Mouse (Mus musculus) midbrain, postnatal 0 days (tissue): ENCODE results near the gene Il12rb1. TPM values are rescaled to one million over a fixed set of nuclear protein-coding genes. Genes with fewer than 3 reads are reported as not detected.
A peak's percentile ranks its signal among the peaks of the same experiment; 100 is the strongest.

Experiments used
- ATAC-seq: fragments of 200-750 bp; cut with Nextera tagmentation; 2 replicates; pipeline ENCODE4 v1.8.0; 2017; ENCODE audit warnings: moderate number of reproducible peaks, mild to moderate bottlenecking, moderate TSS enrichment, moderate library complexity; ENCODE audit not compliant: low FRiP score
- DNase-seq: peaks from one replicate; pipeline ENCODE4 v3.0.0-alpha.2; 2015; ENCODE audit warnings: low spot score
- H3K27ac ChIP-seq: fragments of 300-500 bp; sonication (generic); 2 replicates; pipeline ENCODE4 v1.5.1; 2014; ENCODE audit warnings: low read depth, mild to moderate bottlenecking, low read length, mixed read lengths
- H3K27me3 ChIP-seq: fragments of 300-500 bp; sonication (generic); 2 replicates; pipeline ENCODE4 v1.6.1; 2014; ENCODE audit warnings: low read length, control low read depth, mixed read lengths; ENCODE audit not compliant: insufficient read depth
- H3K36me3 ChIP-seq: fragments of 300-500 bp; sonication (generic); 2 replicates; pipeline ENCODE4 v1.6.1; 2014; ENCODE audit warnings: low read length, control low read depth, mixed read lengths; ENCODE audit not compliant: insufficient read depth
- H3K4me1 ChIP-seq: fragments of 300-500 bp; sonication (generic); 2 replicates; pipeline ENCODE4 v1.6.1; 2014; ENCODE audit warnings: mild to moderate bottlenecking, control low read depth, antibody characterized with exemption, low read length, mixed read lengths; ENCODE audit not compliant: insufficient read depth
- H3K4me2 ChIP-seq: fragments of 300-500 bp; sonication (generic); 2 replicates; pipeline ENCODE4 v1.6.1; 2014; ENCODE audit warnings: low read depth, mild to moderate bottlenecking, low read length, mixed read lengths; ENCODE audit not compliant: poor library complexity, severe bottlenecking
- H3K4me3 ChIP-seq: fragments of 300-500 bp; sonication (generic); 2 replicates; pipeline ENCODE4 v1.5.1; 2014; ENCODE audit warnings: low read depth, mild to moderate bottlenecking, low read length, moderate library complexity
- H3K9ac ChIP-seq: fragments of 300-500 bp; sonication (generic); replicated peaks from 2 replicates; pipeline ENCODE4 v1.6.1; 2014; ENCODE audit warnings: mild to moderate bottlenecking, low read length, moderate library complexity, mixed read lengths; ENCODE audit not compliant: poor library complexity, severe bottlenecking
- H3K9me3 ChIP-seq: fragments of 300-500 bp; sonication (generic); 2 replicates; pipeline ENCODE4 v1.6.1; 2016; ENCODE audit warnings: low read length, control low read depth
- CTCF ChIP-seq: IDR thresholded peaks from 2 replicates; pipeline ENCODE4 v1.5.1; 2016; ENCODE audit warnings: antibody characterized with exemption, mild to moderate bottlenecking
- WGBS: fragments of 180-500 bp; shearing (Covaris S2); extraction: QIAGEN DNeasy Blood & Tissue Kit; methylation state at CpG from one replicate; pipeline ENCODE4 v1.1.7; 2014; 5-methylcytosine and 5-hydroxymethylcytosine counted together
- polyA plus RNA-seq: library from polyadenylated mRNA; unstranded; fragments of >200 nt; fragmentation: Nextera tagmentation; extraction: Ambion mirVana; gene quantifications from 2 replicates; pipeline ENCODE4 v1.2.1, GENCODE M21; 2015
- total RNA-seq: library from RNA; depleted of rRNA; stranded (reverse); fragments of >200 nt; gene quantifications from 2 replicates; pipeline ENCODE4 v1.2.3, GENCODE M21; 2014

The Il12rb1 gene
- total and polyA plus RNA-seq, 2 experiments from 2014 or later = not detected

- H3K27ac ChIP-seq = peak within 1 kb of the TSS; percentile 33; the same call in 1 of the 2 replicates
- ATAC-seq (no peak), DNase-seq (no peak)
- peaks cover 11% of the 10 kb centered on the region for H3K4me1 ChIP-seq
- H3K9ac ChIP-seq = peak within 1 kb of the TSS; percentile 51
- no peaks in the 10 kb centered on the region for H3K27me3 ChIP-seq
- no peaks in the 10 kb centered on the region for H3K9me3 ChIP-seq
- H3K36me3 ChIP-seq = peaks cover 3% of the 10 kb centered on the region; the same call in 1 of the 2 replicates
- peak; percentile 60 for TF ChIP-seq CTCF
- H3K4me3 ChIP-seq = peak within 1 kb of the TSS; percentile 51
- 1% methylated on average over 55 of the region's 55 CpGs for WGBS
- peak within 1 kb of the TSS; percentile 97 for H3K4me2 ChIP-seq
Measured at GRCm38 (mm10) chr8:70862824-70863641, 54.8 kb downstream of the Il12rb1 start, which contains the start of gene Kcnn1. Gene Kcnn1, minus strand, starts transcription at chr8:70863258.

- no peaks in the 10 kb centered on the region for H3K27me3 ChIP-seq
- no peak for TF ChIP-seq CTCF
- H3K9me3 ChIP-seq = no peaks in the 10 kb centered on the region
- H3K4me1 ChIP-seq = peaks cover 14% of the 10 kb centered on the region
- H3K4me3 ChIP-seq = peak overlapping the region; percentile 51
- peak overlapping the region; percentile 51 for H3K9ac ChIP-seq
- 1% methylated on average over 46 of the region's 46 CpGs for WGBS
- peak overlapping the region; percentile 33; the same call in 1 of the 2 replicates for H3K27ac ChIP-seq
- peaks cover 9% of the 10 kb centered on the region; the same call in 1 of the 2 replicates for H3K36me3 ChIP-seq
- H3K4me2 ChIP-seq = peak overlapping the region; percentile 97
- no peak for ATAC-seq
- DNase-seq = no peak
Measured at GRCm38 (mm10) chr8:70863956-70864711, 55.9 kb downstream of the Il12rb1 start.

- Histone ChIP-seq H3K27ac (peak overlapping the region; percentile 84), H3K4me2 (peak overlapping the region; percentile 97), H3K4me1 (peaks cover 14% of the 10 kb centered on the region), H3K9ac (peak overlapping the region; percentile 37; the same call in 1 of the 2 replicates), H3K4me3 (peak overlapping the region; percentile 51), H3K27me3 (no peaks in the 10 kb centered on the region), H3K9me3 (no peaks in the 10 kb centered on the region), H3K36me3 (peaks cover 9% of the 10 kb centered on the region; the same call in 1 of the 2 replicates)
- WGBS = 2% methylated on average over 24 of the region's 24 CpGs
- ATAC-seq (peak; percentile 17), DNase-seq (no peak)
- TF ChIP-seq CTCF = no peak
Measured at GRCm38 (mm10) chr8:70864712-70865221, 56.5 kb downstream of the Il12rb1 start.

GRCm38 (mm10) chr8:70865350-70866000 is 57.2 kb downstream of the Il12rb1 start:
- under 1% methylated on average over 46 of the region's 46 CpGs for WGBS
- peak; percentile 100 for DNase-seq
- Histone ChIP-seq H3K27ac (peak overlapping the region; percentile 84), H3K36me3 (peaks cover 9% of the 10 kb centered on the region; the same call in 1 of the 2 replicates), H3K4me2 (peak overlapping the region; percentile 97), H3K9me3 (no peaks in the 10 kb centered on the region), H3K4me3 (peak overlapping the region; percentile 51), H3K4me1 (peaks cover 14% of the 10 kb centered on the region), H3K27me3 (no peaks in the 10 kb centered on the region), H3K9ac (peak overlapping the region; percentile 37; the same call in 1 of the 2 replicates)
- peak; percentile 87 for ATAC-seq
- peak; percentile 43 for TF ChIP-seq CTCF

GRCm38 (mm10) chr8:70866001-70866520 is 57.8 kb downstream of the Il12rb1 start:
- H3K9ac ChIP-seq = peak overlapping the region; percentile 46
- DNase-seq (no peak), ATAC-seq (peak; percentile 6)
- peak overlapping the region; percentile 51 for H3K4me3 ChIP-seq
- H3K36me3 ChIP-seq = peaks cover 9% of the 10 kb centered on the region; the same call in 1 of the 2 replicates
- H3K4me1 ChIP-seq = peaks cover 14% of the 10 kb centered on the region
- WGBS = 4% methylated on average over 12 of the region's 12 CpGs
- no peaks in the 10 kb centered on the region for H3K27me3 ChIP-seq
- TF ChIP-seq CTCF = peak; percentile 19; the same call in 1 of the 2 replicates
- peak overlapping the region; percentile 97 for H3K4me2 ChIP-seq
- H3K9me3 ChIP-seq = no peaks in the 10 kb centered on the region
- peak overlapping the region; percentile 53 for H3K27ac ChIP-seq
